Mouse (Mus musculus) testis, adult 2 months (tissue): Measurements from ENCODE around the gene Slc35g2.

Experiments used
- CTCF ChIP-seq: fragments of 200-500 bp; IDR thresholded peaks from 2 replicates; pipeline ENCODE4 v1.5.1; 2012; ENCODE audit warnings: low read depth, mild to moderate bottlenecking, inconsistent platforms, low read length, moderate library complexity; ENCODE audit not compliant: control insufficient read depth, insufficient read depth, insufficient replicate concordance
- POLR2A ChIP-seq: fragments of 200-500 bp; IDR thresholded peaks from 2 replicates; pipeline ENCODE4 v1.6.1; 2012; ENCODE audit warnings: low read depth, mild to moderate bottlenecking, inconsistent platforms, low read length, moderate library complexity; ENCODE audit not compliant: control insufficient read depth

- TF ChIP-seq CTCF (no peak), POLR2A (no peak)
Measured at GRCm38 (mm10) chr9:100532847-100533505, 37.9 kb downstream of the Slc35g2 start.
